Mouse (Mus musculus) neutrophil, adult 65 days (primary cell): ENCODE measurements around the gene Incenp. TPM values are rescaled to one million over a fixed set of nuclear protein-coding genes. Genes with fewer than 3 reads are reported as not detected.

Experiments
- total RNA-seq: library from RNA; stranded (reverse); gene quantifications from 2 replicates; pipeline ENCODE4 v1.2.4, GENCODE M21; 2023

Gene Incenp
- 185 and 345 TPM in 2 replicates for total RNA-seq

GRCm38 (mm10) chr19:9899072-9899779, at the start of gene Incenp:
Gene Incenp (minus strand): TSS chr19:9899551.

GRCm38 (mm10) chr19:9847262-9847661, 52.1 kb downstream of the Incenp start, which contains the start of gene Scgb2a2:
Gene Scgb2a2 (plus strand): TSS chr19:9847562.

Other genes with a start within 250 kb of the Incenp start
- not detected in 2 replicates for gene Scgb2a2, start 52.0 kb downstream of the Incenp start, total RNA-seq
- gene Fth1, start 81.0 kb upstream of the Incenp start, total RNA-seq: 3,803 and 3,855 TPM in 2 replicates
- not detected in 2 replicates for gene Best1, start 102.1 kb upstream of the Incenp start, total RNA-seq
- gene Rab3il1, start 102.1 kb upstream of the Incenp start, total RNA-seq: 1.3 and 2.1 TPM in 2 replicates
- gene Fads3, start 142.0 kb upstream of the Incenp start, total RNA-seq: 1.7 and 2.1 TPM in 2 replicates
- gene Fads2, start 202.2 kb upstream of the Incenp start, total RNA-seq: 1.1 and 1.2 TPM in 2 replicates